Mouse (Mus musculus): Measurements from ENCODE around the gene C3. TPM values are rescaled to one million over a fixed set of nuclear protein-coding genes. Genes with fewer than 3 reads are reported as not detected.

Gene C3
- polyA plus RNA-seq, 1 experiment = 361 TPM

GRCm38 (mm10) chr17:57243650-57244370 is 15.9 kb upstream of the C3 start:
- no peak overlapping the region for H3K27ac ChIP-seq (replicated peaks; ENCODE audit: low read depth, low read length)
- 0 out of 2 replicates have a peak, but pooled peaks cover 2% of the 10 kb centered on the region for H3K4me1 ChIP-seq (ENCODE audit: control insufficient read depth, insufficient read depth, insufficient read length, low read length)
- no peak overlapping the region for H3K4me3 ChIP-seq (ENCODE audit: insufficient read depth, low read depth, low read length)

- no peak overlapping the region for H3K4me3 ChIP-seq (ENCODE audit: insufficient read depth, low read depth, low read length)
- no peaks in the 10 kb centered on the region for H3K4me1 ChIP-seq (ENCODE audit: control insufficient read depth, insufficient read depth, insufficient read length, low read length)
- no peak overlapping the region for H3K27ac ChIP-seq (replicated peaks; ENCODE audit: low read depth, low read length)
Observed at GRCm38 (mm10) chr17:57237181-57237580, 9.2 kb upstream of the C3 start.

- 0 out of 2 replicates have a peak, but pooled peaks cover 3% of the 10 kb centered on the region for H3K4me1 ChIP-seq (ENCODE audit: control insufficient read depth, insufficient read depth, insufficient read length, low read length)
- no peak overlapping the region for H3K27ac ChIP-seq (replicated peaks; ENCODE audit: low read depth, low read length)
- H3K4me3 ChIP-seq (ENCODE audit: insufficient read depth, low read depth, low read length) = no peak overlapping the region
Observed at GRCm38 (mm10) chr17:57235803-57236202, 7.9 kb upstream of the C3 start.

GRCm38 (mm10) chr17:57234254-57234928 is 6.5 kb upstream of the C3 start:
- Histone ChIP-seq H3K27ac (replicated peaks; ENCODE audit: low read depth, low read length) (no peak overlapping the region), H3K4me3 (ENCODE audit: insufficient read depth, low read depth, low read length) (no peak overlapping the region), H3K4me1 (ENCODE audit: control insufficient read depth, insufficient read depth, insufficient read length, low read length) (peaks cover 10% of the 10 kb centered on the region)

- H3K27ac ChIP-seq (replicated peaks; ENCODE audit: low read depth, low read length) = no peak overlapping the region
- no peak overlapping the region for H3K4me3 ChIP-seq (ENCODE audit: insufficient read depth, low read depth, low read length)
Observed at GRCm38 (mm10) chr17:57233038-57233437, 5.1 kb upstream of the C3 start.

GRCm38 (mm10) chr17:57232200-57232599 is 4.3 kb upstream of the C3 start:
- H3K4me3 ChIP-seq (ENCODE audit: insufficient read depth, low read depth, low read length) = no peak overlapping the region
- no peak overlapping the region for H3K27ac ChIP-seq (replicated peaks; ENCODE audit: low read depth, low read length)
- H3K4me1 ChIP-seq (ENCODE audit: control insufficient read depth, insufficient read depth, insufficient read length, low read length) = peaks cover 10% of the 10 kb centered on the region

More at GRCm38 (mm10) chr17:57233038-57233437, 5.1 kb upstream of the C3 start:
- peaks cover 10% of the 10 kb centered on the region for H3K4me1 ChIP-seq (ENCODE audit: control insufficient read depth, insufficient read depth, insufficient read length, low read length)

- H3K4me1 ChIP-seq (ENCODE audit: control insufficient read depth, insufficient read depth, insufficient read length, low read length) = peaks cover 10% of the 10 kb centered on the region
- H3K4me3 ChIP-seq (ENCODE audit: insufficient read depth, low read depth, low read length) = no peak overlapping the region
- peak overlapping the region; percentile 62 for H3K27ac ChIP-seq (replicated peaks; ENCODE audit: low read depth, low read length)
Observed at GRCm38 (mm10) chr17:57231321-57231771, 3.4 kb upstream of the C3 start.

- Histone ChIP-seq H3K4me3 (ENCODE audit: insufficient read depth, low read depth, low read length) (no peak overlapping the region), H3K4me1 (ENCODE audit: control insufficient read depth, insufficient read depth, insufficient read length, low read length) (peaks cover 10% of the 10 kb centered on the region), H3K27ac (replicated peaks; ENCODE audit: low read depth, low read length) (peak overlapping the region; percentile 72)
Observed at GRCm38 (mm10) chr17:57230728-57231125, 2.8 kb upstream of the C3 start.

- Histone ChIP-seq H3K27ac (replicated peaks; ENCODE audit: low read depth, low read length) (peak overlapping the region; percentile 72), H3K4me3 (ENCODE audit: insufficient read depth, low read depth, low read length) (no peak overlapping the region), H3K4me1 (ENCODE audit: control insufficient read depth, insufficient read depth, insufficient read length, low read length) (peaks cover 10% of the 10 kb centered on the region)
Observed at GRCm38 (mm10) chr17:57229851-57230727, 2.2 kb upstream of the C3 start.

- H3K4me1 ChIP-seq (ENCODE audit: control insufficient read depth, insufficient read depth, insufficient read length, low read length) = peaks cover 10% of the 10 kb centered on the region
- H3K4me3 ChIP-seq (ENCODE audit: insufficient read depth, low read depth, low read length) = no peak overlapping the region
- H3K27ac ChIP-seq (replicated peaks; ENCODE audit: low read depth, low read length) = peak overlapping the region; percentile 66; the same call in 1 of the 2 replicates
Observed at GRCm38 (mm10) chr17:57228873-57229272, 937 bp upstream of the C3 start.

GRCm38 (mm10) chr17:57227468-57227867 is 468 bp downstream of the C3 start:
- H3K4me3 ChIP-seq (ENCODE audit: insufficient read depth, low read depth, low read length) = peak overlapping the region; percentile 27; the same call in 1 of the 2 replicates
- peaks cover 10% of the 10 kb centered on the region for H3K4me1 ChIP-seq (ENCODE audit: control insufficient read depth, insufficient read depth, insufficient read length, low read length)
- peak overlapping the region; percentile 47; the same call in 1 of the 2 replicates for H3K27ac ChIP-seq (replicated peaks; ENCODE audit: low read depth, low read length)

GRCm38 (mm10) chr17:57223313-57223712 is 4.6 kb downstream of the C3 start:
- Histone ChIP-seq H3K4me3 (ENCODE audit: insufficient read depth, low read depth, low read length) (no peak overlapping the region), H3K27ac (replicated peaks; ENCODE audit: low read depth, low read length) (no peak overlapping the region), H3K4me1 (ENCODE audit: control insufficient read depth, insufficient read depth, insufficient read length, low read length) (no peaks in the 10 kb centered on the region)

- Histone ChIP-seq H3K27ac (replicated peaks; ENCODE audit: low read depth, low read length) (no peak overlapping the region), H3K4me3 (ENCODE audit: insufficient read depth, low read depth, low read length) (no peak overlapping the region), H3K4me1 (ENCODE audit: control insufficient read depth, insufficient read depth, insufficient read length, low read length) (no peaks in the 10 kb centered on the region)
Observed at GRCm38 (mm10) chr17:57221911-57222310, 6.0 kb downstream of the C3 start.

- Histone ChIP-seq H3K4me1 (ENCODE audit: control insufficient read depth, insufficient read depth, insufficient read length, low read length) (no peaks in the 10 kb centered on the region), H3K4me3 (ENCODE audit: insufficient read depth, low read depth, low read length) (no peak overlapping the region), H3K27ac (replicated peaks; ENCODE audit: low read depth, low read length) (no peak overlapping the region)
Observed at GRCm38 (mm10) chr17:57219884-57220207, 8.1 kb downstream of the C3 start.
